Mouse (Mus musculus): Measurements from ENCODE around the gene Wbp4. TPM values are rescaled to one million over a fixed set of nuclear protein-coding genes. Genes with fewer than 3 reads are reported as not detected.

Wbp4 gene
- total RNA-seq, 2 experiments from 2014 or later, result 48.2 to 51.7 TPM

Other genes with a start within 250 kb of the Wbp4 start
- not detected for gene Zfp957, start 234.2 kb downstream of the Wbp4 start, total RNA-seq (2021)
- 10 to 100 TPM; 30.1 to 39.0 TPM for gene Rgcc, start 179.9 kb downstream of the Wbp4 start, total RNA-seq (2021)
- gene Naa16, start 90.7 kb downstream of the Wbp4 start, total RNA-seq (2021), result 10 to 100 TPM in 1 of 2 experiments, 1 to 10 TPM in 1; 9.9 to 17.6 TPM
- 1 to 10 TPM; 5.1 to 5.5 TPM for gene Mtrf1, start 83.7 kb downstream of the Wbp4 start, total RNA-seq (2021)
- gene Kbtbd7, start 55.0 kb downstream of the Wbp4 start, total RNA-seq (2021), result 10 to 100 TPM; 37.5 to 41.3 TPM
- gene Kbtbd6, start 29.7 kb downstream of the Wbp4 start, total RNA-seq (2021), result 1 to 10 TPM; 1.0 to 1.4 TPM
- 1 to 10 TPM; 4.1 to 4.8 TPM for gene Elf1, start 326 bp downstream of the Wbp4 start, total RNA-seq (2021)
- 10 to 100 TPM; 83.0 to 91.4 TPM for gene Sugt1, start 106.2 kb upstream of the Wbp4 start, total RNA-seq (2021)
- 1 to 10 TPM in 1 of 2 experiments, under 1 TPM in 1; 0.88 to 1.2 TPM for gene Cnmd, start 180.7 kb upstream of the Wbp4 start, total RNA-seq (2021)